Mouse (Mus musculus): ENCODE measurements around the gene Dock2. TPM values are rescaled to one million over a fixed set of nuclear protein-coding genes. Genes with fewer than 3 reads are reported as not detected.

Gene Dock2
- total RNA-seq, 2 experiments from 2014 or later, result 3.4 to 4.4 TPM

DNA sequence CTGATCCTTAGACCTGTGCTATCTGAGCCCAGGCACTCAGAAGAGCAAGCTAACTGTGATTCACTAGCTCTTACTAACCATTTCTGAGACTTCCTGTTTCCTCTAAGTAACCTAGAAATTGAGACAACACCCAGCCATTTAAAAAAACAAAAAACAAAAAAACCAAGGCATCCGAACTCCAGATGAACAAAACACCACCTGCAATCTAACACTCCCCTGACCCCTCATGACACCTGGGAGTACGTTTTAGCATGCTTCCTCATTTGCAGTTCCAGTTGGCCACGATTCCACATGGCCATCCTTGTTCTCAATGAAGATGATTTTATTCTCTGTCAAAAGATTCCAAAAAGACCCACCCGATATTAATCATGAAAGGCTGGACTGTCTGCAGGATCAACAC is 13.0 kb downstream of the Dock2 start:
- DNase-seq (ENCODE audit: low spot score in 2 of 2), result no peak

DNA sequence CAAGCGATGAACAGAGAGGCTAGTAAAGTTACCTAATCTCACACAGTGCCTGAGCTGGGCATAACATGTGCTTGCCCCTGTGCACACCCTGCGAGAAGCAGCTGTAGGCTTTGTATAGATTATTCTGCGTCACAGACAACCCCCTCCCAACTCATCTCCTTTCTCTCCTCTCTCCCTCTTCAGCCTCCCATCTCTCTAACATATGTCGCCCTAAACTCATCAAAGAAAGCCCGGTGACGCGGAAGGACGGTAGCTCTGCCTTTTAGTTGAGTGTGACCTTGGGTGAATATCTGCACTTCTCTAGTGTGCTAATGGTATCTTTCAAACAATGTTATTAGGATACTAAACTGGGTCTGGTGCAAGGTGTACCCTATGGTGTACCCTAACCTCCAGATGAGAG is 13.7 kb downstream of the Dock2 start:
- no peak for DNase-seq (ENCODE audit: low spot score in 2 of 2)

DNA sequence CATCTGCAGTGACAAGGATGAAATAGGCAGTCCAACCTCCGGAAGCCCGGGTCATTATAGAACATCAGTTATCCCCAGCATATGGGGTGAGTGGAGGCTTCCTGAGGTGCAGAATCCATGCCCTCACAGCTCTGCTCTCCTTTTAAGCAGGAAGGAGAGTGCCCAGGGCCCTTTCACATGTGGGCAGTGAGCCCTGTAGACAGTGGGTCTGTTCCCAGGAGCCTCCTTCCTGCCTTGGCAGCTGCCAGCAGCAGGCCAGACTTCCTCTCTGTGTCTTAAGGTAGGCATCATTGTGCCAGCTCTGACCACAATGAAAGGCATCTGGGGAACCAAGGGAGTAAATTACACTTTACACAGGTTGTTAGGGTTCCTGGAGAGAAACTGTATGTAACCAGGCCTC is 14.3 kb downstream of the Dock2 start:
- no peak for DNase-seq (ENCODE audit: low spot score in 2 of 2)

DNA sequence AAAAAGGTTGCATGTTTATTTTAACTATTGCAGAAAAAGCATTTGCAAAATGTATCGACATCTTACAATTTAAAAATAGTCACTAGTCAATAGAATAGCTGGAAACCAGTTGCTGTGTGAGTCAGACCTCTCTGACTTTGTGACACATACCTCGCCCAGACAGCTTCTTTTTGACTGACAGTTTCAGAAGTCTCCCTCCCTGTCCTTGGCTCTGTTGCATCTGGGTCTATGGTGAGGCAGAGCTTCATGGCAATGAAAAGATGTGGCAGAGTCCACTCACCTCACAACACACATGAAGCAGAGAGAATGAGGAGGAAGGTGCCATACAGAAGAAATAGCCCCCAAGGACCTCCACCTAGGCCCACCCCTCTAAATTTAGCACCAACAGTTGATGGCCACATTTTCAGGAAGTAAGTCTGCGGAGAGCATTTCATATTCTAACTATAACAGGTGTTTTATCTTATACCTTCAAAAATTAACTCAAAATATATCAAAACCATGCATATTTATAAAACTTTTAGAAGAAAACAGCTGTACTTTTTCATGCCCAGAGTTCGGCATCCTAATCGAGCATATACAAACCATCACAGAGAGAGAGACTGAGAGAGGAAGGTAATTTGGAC is 19.8 kb downstream of the Dock2 start:
- no peak for DNase-seq (ENCODE audit: low spot score in 2 of 2)

DNA sequence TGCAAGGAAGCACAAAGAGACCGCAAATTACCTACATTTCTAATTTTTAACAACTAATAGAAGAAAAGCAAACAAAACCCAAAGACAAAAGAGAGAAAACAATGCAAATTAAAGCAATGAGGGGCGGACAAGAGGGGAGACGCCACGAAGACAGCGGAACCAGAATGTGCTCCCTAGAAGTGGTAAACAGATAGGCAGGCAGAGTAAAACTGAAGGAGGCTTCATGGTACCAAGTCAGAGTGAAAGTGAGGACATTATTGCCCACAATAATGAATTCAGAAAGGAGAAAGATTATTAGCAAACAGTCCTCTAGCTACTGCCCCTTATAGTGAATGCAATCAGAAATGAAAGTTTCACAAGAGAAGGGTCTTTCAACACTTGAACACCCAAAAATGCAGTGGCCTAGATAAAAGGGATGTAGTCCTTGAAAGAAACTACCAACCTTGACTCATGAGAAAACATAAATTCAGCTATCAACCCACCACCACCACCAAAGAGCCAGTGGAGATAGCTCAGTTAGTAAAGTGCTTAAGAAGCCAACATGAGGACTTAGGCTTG is 21.0 kb downstream of the Dock2 start:
- no peak for DNase-seq (ENCODE audit: low spot score in 2 of 2)

DNA sequence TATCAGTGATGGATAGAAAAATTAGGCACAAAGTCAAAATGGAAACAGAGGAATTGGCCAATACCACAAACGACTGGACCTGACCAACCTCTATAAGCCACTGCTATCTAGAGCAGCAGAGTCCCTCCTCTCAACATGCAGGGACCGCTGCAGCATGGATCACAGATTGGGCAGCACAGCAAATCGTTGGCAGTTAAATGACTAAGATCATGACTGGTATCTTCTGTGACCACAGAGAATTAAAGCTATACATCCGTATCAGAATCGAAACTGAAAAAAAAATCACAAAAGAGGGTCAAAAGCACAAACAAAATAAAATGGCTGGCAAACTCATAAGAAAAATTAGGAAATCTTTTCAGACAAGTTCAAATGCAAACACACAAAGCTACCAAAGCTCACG is 21.6 kb downstream of the Dock2 start:
- DNase-seq (ENCODE audit: low spot score in 2 of 2), result no peak

DNA sequence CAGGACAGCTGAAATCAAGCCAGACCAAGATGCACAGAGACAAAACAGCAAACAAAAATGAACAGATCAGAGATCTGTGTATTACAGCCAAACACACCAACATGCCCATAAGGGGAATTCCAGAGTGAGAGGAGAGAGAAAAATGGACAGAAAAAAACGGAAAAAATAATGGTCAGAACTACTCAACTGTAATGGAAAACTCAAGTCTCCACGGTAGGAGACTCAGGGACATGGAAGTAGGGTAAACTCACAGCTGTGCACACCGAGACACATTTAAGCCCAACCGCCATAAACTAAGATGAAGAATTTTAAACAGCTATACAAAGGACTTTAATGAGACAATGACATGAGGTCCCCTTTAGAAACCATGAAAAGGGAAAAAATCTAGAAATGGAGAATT is 24.1 kb downstream of the Dock2 start:
- DNase-seq (ENCODE audit: low spot score in 2 of 2), result no peak

DNA sequence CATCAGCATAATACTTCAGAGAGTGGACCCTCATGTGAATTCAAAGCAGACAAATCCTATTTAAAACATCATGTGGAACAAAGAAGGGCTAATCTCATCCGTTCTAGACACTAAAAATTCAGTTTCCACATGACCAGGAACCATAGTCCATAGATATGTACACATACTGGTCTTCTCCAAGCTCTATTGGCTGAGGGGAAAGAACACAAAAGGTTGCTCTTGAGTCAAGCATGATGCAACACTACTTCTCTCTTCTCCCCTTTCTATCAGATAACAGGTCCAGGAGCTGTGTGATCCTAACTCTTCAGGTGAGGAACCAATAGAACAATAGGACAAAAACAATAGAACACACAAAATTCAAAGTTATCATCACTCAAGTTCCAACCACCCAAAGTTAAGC is 42.6 kb downstream of the Dock2 start:
- DNase-seq (ENCODE audit: low spot score in 2 of 2), result no peak

- DNase-seq (ENCODE audit: low spot score in 2 of 2), result no peak
Measured at GRCm38 (mm10) chr11:34739816-34740215, 43.9 kb downstream of the Dock2 start.

DNA sequence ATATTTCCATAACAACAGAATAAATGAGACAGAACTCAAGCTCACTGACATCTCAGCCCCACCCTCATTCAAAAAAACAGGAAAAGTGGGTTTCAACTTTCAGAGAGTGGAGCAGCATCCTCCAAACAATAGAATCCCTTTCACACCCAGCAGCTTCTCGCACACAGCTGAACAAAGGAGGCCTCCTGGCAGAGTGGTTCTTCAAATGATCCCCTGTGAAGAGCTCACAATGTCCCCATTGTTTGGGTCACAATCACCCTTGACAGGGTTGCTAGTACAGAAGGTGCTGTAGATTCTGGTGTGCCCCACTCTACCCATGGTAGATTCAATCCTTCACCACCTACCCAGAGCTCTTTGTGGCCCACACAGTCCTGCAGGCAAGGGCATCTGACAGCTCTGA is 44.7 kb downstream of the Dock2 start:
- no peak for DNase-seq (ENCODE audit: low spot score in 2 of 2)

DNA sequence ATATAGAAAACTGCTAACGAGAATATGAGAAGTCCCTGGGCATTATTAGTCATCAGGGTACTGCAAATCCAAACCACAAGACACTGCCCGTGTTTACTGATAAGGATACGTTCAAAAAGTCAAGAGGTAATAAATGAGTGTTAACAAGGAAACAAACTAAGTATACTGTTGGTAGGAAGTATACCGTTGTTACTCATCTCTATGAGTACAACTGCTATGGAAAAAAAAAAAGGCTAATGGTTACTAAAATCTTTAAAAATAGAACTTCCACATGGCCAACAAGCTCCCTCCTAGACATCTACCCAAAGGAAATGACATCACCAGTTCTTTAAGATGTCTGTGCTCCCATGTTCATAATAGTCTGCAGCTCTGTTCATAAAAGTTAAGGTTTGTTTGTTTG is 46.5 kb downstream of the Dock2 start:
- DNase-seq (ENCODE audit: low spot score in 2 of 2), result no peak

GRCm38 (mm10) chr11:34734033-34734432 is 49.7 kb downstream of the Dock2 start:
- no peak for DNase-seq (ENCODE audit: low spot score in 2 of 2)

- no peak for DNase-seq (ENCODE audit: low spot score in 2 of 2)
Measured at GRCm38 (mm10) chr11:34727467-34727866, 56.2 kb downstream of the Dock2 start.

GRCm38 (mm10) chr11:34726699-34727347 is 56.9 kb downstream of the Dock2 start:
- DNase-seq (ENCODE audit: low spot score in 2 of 2), result no peak

DNA sequence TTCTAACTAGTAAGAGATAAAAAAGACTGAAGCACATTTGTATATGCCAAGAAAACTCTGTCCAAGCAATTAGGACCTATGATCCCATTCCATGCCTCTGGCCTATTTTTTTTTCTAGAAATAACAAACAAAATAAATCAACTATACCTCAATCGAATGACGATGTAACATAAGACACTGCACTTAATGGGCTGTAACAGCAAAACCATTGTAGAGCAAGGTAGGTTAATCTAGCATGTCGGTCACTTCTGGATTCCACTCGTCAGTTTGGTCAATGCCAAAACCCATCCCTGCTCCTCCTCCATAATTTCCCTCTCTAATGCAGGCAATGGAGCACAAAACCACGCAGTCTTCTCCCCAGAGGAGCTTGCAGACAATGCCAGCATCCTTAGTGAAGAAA is 70.3 kb downstream of the Dock2 start:
- DNase-seq (ENCODE audit: low spot score in 2 of 2), result no peak

GRCm38 (mm10) chr11:34708278-34708677 is 75.4 kb downstream of the Dock2 start:
- no peak for DNase-seq (ENCODE audit: low spot score in 2 of 2)

DNA sequence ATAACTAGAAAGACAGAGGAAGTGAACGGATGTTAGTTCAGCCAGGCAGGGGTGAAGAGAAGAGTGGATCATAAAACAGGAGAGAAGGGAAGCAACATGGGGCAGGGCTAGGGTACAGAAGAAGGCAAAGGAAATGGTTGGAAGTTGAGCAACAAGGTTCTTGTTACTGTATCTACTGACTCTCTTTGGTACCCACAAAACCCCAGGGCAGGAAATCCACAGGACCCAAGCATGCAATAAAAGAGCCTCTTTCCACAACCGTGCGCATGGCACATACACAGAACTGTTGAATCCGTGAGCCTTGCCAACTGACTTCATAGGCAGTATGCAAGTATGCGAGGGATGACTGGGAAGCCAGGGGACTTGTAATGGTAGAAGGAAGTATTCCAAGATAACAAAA is 76.3 kb downstream of the Dock2 start:
- no peak for DNase-seq (ENCODE audit: low spot score in 2 of 2)

DNA sequence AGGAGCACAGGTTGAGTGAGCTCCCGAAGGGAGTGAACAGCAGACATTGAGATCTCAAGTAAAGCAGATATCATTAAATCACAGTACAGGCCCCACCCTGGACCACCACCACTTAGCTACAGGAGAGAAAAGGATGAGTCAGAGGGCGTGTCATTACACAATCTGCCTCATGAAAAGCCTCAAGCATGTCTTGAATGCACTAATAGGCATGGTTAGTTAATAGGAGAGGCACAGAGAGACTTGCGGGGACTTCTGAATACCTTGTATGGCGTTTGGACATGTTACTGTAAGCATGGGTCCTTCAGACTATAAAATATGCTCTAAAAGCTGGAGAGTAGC is 78.6 kb downstream of the Dock2 start:
- DNase-seq (ENCODE audit: low spot score in 2 of 2), result no peak

DNA sequence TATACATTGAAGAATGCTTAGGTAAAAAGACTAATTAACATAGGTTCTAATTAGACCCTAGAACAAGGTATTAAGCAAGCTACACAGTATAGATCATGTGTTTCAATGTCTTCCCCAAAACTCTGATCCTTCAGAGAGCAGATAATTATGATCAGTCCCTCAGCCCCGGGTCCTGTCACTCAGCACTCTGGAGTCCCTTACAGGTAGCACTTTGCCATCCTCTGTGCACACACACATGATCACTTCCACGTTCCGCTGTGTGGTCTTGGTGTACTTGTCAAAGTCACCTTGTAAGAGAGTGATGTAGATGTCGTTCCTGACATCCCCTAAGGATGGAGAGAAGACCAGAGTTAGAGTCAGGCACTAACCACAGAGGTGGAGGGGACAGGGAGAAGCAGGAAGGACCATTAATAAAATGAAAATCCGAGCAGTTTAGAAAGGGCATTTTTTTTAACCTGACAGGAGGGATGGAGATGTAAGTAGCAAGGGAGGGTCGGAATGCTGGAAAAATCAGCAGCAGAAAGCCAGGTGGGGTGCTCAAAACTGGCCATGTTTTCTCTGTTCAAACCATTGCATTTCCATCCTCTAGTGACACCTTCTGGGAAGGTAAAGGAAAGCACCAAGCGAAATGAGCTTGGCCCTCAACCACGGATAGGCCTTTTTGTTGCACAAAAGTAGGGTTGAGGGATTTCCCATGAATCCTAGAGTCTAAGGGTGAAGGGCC is 79.1 kb downstream of the Dock2 start:
- no peak for DNase-seq (ENCODE audit: low spot score in 2 of 2)

GRCm38 (mm10) chr11:34703851-34704250 is 79.8 kb downstream of the Dock2 start:
- no peak for DNase-seq (ENCODE audit: low spot score in 2 of 2)

DNA sequence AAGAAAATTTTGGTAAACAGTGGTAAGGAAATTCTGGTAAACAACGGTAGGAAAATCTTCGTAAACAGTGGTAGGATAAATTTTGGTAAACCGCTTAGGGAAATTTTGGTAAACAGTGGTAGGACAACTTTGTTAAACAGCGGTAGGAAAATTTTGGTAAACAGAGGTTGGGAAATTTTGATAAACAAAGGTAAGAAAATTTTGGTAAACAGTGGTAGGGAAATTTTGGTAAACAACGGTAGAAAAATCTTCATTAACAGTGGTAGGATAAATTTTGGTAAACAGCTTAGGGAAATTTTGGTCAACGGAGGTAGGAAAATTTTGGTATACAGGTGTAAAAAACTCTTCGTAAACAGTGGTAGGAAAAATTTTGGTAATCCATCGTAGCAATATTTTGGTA is 101.9 kb downstream of the Dock2 start:
- no peak for DNase-seq (ENCODE audit: low spot score in 2 of 2)

DNA sequence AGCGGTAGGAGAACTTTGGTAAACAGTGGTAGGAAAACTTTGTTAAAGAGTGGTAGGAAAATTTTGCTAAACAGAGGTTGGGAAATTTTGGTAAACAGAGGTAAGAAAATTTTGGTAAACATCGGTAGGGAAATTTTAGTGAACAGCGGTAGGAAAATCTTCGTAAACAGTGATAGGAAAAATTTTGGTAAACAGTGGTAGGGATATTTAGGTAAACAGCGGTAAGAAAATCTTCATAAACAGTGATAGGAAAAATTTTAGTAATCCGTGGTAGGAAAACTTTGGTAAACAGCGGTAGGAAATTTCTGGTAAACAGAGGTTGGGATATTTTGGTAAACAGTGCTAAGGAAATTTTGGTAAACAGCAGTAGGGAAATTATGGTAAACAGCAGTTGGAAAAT is 239.1 kb downstream of the Dock2 start:
- no peak for DNase-seq (ENCODE audit: low spot score in 2 of 2)

DNA sequence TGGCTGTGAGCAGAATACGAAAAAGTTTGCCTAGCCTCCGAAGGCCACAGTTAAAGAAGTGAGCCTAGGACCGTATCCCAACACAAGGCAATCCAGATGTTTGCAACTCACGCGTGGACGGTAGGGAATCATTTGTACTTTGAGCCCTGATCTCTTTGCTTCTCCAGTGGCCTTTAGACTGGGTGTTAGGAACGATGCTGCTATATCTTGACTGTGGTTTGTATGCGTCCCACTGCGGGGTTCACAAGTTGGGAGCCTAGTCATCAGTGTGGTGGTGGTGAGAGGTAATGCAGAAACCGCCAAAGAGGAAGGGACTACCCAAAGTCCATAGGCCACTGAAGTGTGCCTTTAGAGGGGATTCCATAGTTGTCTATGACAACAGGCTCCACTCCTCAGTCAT is 251.6 kb downstream of the Dock2 start:
- no peak for DNase-seq (ENCODE audit: low spot score in 2 of 2)

Measured in adrenal gland, postnatal 4 days (tissue).